Mouse (Mus musculus): Measurements from ENCODE around the gene Slain1.

DNA sequence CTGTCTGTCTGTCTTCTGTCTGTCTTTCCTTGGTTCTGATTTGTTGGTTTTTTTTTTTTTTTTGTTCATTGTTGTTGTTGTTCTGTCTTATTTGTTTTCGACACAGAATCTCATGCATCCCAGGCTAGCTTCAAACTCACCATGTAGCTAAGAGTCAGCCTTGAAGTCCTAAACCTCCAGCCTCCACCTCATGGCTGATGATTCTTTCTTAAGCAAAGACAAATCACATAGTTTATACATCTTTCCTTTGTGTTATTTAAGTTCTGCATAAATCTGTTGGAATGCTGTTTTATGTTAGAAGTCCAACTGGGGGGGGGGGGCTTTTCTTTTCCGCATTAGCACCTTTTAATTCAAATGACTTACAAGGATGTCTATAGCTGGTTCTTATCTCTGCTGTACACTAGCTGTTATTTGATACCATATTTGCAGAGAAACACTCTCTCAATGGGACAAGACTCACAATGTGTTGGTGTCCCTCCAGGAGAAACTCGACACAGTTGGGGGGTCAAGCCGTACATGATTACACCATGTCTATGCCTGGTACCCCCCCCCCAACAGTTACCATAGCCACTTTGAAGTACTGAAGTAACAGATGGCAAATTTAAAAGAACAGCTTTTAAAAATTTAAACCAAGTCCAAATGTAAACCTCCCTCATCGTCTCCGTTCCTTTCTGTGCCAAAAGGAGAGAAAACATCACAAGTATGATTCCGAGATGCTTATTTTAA lies 20.2 kb upstream of the Slain1 start:
- no peak for TF ChIP-seq POLR2A (IDR thresholded peaks at IDR 0.05; ENCODE audit: insufficient read depth, low read depth, low read length)
- TF ChIP-seq CTCF (IDR thresholded peaks at IDR 0.05; ENCODE audit: insufficient read depth, low read depth, low read length): no peak

Measured in olfactory bulb, adult 2 months (tissue).